Mouse (Mus musculus): ENCODE measurements around the gene Dennd2c.
"Not testable (repeated sequence)": the region's sequence is repeated elsewhere in the genome, so short reads cannot be mapped to it uniquely, and the experiment has no call there.

Gene Dennd2c

DNA sequence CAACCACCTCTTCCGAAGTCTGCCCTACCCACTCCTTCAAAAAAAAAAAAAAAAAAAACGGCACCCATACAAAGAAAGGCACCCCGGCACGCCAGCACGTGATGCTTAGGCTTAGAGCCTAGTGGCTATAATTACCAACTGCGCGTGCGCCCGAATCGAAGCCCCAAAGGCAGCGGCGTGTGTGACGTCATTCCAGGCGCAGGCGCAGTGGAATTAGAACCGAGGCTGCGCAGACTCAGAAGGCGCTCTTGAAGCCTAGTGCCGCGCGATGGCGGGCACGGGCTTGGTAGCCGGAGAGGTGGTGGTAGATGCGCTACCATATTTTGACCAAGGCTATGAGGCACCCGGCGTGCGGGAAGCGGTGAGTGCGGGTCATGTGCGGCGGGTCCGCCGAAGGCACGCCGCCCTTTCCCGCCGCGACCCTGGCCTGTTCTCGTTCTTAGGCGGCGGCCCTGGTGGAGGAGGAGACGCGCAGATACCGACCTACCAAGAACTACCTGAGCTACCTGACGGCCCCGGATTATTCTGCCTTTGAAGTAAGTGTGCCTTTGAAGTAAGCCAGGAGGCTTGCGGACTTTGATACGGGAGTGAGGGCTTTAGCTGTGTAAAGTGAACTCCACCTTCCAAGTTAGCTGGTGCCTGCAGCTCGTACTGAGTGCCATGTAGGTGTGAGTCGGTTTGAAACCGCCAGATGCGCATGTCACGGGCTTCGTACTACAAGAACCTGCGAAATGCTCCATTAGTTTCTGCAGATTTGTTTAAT, 69.3 kb downstream of the Dennd2c start, which contains the start of gene Bcas2:
Gene Bcas2, plus strand, starts transcription at position 151 of the 763 bp plus-strand sequence.
- DNase-seq (ENCODE audit: low read depth) = peak; percentile 98

DNA sequence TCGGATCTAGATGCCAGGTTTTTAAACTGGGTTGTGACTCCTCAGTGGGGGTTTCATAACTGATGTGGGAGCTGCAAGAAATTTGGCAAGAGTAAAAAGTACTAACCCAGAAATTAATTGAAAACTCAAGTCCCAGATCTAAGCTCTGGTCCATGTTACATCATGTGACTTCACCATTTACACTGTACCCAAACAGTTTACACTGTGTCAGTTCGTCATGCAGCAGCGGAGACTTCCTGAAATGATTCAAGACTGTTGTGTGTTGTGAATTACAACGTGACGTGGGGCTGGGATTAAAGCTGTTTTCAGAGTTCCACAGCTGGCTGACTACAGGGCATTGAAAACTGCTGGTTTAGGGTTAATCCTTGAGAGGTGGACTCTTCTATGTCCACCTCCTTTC, 70.2 kb downstream of the Dennd2c start:
- DNase-seq (ENCODE audit: low read depth) = no peak

DNA sequence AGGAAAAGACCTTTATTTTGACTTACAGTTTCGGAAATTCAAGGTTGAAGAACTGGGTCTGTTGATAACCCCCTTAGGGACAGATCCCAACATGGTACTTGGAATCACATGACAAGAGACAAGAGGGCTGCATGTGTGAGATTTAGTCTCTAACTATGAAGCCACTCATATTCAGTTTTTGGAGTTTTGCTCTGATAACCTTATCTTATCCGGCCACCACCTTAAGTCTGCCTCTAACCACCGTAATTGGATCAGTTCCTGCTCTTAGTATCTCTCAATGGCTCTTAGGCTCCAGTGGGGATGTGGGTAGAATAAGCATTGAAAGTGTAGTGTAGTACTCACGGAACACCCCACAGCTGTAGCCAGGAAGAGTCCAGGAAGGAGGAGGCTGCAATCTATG, 74.3 kb downstream of the Dennd2c start:
- peak; percentile 66 for DNase-seq (ENCODE audit: low read depth)

DNA sequence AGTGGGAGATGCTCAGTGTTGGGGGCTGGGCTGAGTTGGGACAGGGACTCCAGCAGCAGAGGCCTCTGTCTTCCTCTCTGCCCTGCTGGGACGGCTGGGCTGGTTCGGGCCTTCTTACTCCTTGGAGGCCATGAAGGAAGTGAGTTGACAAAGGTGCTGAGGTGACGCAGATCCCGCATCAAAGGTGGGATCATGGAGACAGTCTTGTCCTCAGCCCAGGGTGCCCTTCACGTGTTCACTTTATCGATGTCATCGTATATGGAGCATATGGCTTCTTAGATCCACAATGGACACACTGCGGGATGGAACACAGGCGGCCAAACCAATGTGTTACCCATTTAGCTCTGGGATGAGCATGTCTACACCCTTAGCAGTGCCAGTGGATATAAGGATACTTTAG, 77.1 kb downstream of the Dennd2c start:
- DNase-seq (ENCODE audit: low read depth) = no peak

DNA sequence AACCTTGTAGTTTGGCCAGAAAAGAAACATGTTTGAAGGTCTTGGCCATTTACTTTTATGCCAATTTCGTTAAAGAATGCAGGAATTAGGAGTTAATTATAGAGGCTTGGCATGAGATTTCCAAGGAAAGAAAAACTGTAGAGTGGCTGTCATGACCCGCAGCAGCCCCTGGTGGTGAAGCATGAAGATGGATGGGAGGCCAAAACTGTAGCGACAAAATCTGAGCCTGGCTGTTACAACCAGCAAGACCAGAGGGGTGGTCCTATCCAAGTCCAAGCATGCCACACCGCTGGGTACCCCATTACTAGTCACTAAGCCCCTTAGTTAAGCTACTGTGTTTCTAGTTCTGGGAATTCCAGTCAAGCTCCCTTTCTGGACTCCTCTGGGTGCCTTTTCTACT, 78.8 kb downstream of the Dennd2c start:
- DNase-seq (ENCODE audit: low read depth) = no peak

DNA sequence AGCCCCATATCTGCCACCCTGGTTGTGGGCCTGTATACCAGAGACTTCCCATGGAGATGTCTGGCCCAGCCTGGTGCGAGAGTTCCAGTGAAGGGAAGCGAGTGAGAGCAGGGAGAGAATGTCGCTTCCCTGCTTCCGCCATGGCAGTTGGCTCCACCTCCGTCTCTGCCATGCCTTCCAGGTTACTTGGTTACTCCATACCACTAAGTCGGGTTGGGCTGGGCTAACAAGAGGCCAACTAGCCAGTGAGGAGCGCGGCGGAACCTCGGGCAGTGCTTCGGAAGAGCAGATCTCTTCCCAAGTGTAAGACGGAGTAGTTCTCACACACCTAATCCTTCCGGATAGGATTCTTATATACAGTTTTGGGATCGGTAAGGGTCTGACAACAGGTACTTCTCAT, 80.4 kb downstream of the Dennd2c start:
- DNase-seq (ENCODE audit: low read depth) = no peak

DNA sequence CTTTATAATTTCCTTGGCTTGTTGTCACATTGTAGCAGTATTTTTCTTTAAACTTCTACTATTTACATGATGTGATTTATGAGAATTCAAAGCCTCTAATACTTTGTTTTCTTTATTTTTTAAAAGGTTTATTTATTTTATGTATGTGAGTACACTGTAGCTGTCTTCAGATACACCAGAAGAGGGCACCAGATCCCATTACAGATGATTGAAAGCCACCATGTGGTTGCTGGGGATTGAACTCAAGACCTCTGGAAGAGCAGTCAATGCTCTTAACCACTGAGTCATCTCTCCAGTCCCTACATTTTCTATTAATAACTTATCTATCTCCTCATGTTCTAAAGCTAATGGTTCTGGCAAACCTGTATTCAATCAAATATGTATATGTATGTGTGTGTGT, 82.1 kb downstream of the Dennd2c start:
- not testable (repeated sequence) for DNase-seq (ENCODE audit: low read depth)

DNA sequence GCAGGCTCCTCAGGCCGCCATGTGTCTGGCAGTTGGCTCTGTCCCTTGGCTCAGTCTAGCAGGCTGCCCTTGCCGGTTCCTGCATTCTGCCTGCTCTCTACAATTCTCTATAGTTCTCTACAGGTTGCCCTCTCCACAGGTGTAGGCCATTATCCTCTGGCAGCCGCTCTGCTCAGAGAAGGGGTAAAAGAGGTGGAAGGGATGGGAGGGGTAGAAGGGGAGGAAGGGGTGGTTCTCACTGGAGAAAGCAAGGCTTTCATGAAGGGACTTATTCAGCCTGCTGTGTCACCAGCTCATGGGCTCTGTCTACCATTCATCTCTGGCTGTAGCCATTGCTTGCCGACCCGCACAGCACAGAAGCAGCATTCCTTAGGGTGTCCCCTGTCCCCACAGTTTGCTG, 86.0 kb downstream of the Dennd2c start:
- no peak for DNase-seq (ENCODE audit: low read depth)

DNA sequence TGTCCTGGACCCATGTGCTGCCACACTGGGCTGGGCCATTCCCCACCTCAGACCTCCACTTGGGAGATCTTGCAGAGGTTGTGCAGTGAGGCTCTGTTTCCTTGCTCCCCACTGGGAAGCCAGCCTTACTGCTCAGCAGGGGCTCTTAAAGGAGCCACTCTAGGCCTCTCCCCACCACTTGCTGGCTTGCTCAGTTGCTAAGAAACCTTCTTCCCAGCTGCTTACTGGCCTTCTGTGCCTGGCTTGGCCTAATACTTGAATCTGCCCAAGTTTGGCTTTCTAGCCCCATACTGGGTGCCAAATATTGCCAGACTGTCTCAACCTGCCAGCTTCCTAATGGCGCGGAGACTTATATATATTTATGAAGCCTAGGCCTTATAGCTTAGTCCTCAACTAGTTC, 86.5 kb downstream of the Dennd2c start:
- DNase-seq (ENCODE audit: low read depth) = no peak

DNA sequence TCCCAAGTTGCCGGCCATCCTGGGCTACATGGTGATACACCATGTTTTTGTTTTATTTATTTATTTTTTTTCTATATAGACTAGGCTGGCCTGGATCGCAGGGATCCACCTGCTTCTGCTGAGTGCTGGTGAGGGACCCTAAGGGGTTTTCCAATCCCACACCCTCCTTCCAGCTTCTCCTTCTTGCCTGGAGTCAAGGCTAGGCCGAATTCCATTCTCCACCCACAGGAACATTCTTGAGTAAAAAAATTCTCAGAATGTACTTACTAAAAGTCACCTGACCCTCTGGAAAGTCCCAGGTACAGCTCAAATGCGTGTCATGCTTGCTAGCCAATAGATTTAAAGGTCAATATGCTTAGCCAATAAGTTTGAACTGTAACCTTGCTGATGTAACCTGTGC, 89.8 kb downstream of the Dennd2c start:
- no peak for DNase-seq (ENCODE audit: low read depth)

DNA sequence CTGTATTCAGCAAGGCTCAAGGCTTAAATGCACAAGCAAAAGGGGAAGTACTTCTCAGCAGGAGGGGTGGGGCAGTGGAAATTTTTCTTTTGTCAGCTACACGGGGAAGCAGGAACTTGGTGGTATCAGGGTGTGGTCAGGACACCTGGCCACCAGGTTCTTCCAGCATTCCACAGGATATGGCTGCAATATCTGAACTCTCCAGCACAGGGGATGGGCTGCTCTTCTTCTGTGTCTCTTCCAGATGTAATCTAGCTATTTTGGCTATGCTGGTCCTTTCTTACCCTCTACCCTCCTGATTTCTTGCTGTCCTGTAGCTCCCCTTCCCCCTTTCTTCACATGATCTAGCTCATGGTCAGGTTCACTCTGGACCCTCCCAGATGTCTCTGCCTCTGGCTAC, 90.8 kb downstream of the Dennd2c start:
- DNase-seq (ENCODE audit: low read depth) = no peak

DNA sequence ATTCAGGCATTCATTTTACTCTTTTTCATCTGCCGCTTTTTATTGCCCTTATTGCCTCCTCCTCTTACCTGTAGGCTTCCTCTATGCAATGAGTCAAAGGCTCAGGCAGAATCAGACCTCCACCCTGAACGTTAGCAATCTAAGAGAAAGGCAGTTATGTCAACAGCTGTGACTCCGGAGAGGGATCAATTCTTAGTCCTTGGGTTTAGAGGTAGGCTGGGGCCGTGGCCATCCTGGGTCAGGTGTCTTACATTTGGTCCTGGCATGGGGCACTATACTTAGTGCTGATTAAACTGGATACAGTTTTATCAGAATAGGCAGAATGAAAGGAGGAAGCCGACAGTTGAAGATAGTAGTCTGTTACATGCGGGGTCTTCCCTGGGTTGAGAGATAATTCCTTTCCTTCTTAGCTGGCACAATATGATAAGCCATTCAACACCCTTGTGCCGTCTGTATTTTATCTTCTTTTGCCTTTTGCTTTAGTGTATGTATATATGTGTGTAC, 94.0 kb downstream of the Dennd2c start:
- peak; percentile 62 for DNase-seq (ENCODE audit: low read depth)

DNA sequence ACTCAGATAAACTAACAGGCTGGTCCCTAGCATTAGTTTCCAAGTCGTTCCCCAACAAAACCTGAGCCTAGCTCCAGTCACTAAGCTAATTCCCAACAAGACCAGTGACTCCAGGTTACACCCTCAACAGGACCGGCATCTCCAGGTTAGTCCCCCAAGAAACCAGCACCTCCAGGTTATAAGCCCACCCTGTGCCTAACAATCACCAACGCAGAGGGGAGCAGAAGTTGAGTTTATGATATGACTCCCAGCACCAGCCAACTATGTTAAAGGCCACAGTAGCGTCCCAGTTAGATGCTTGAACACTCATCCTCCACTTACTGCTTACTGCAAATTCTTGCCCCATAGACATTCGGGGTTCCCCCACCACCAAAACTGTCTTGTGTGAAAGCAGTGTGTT, 97.0 kb downstream of the Dennd2c start:
- no peak for DNase-seq (ENCODE audit: low read depth)

DNA sequence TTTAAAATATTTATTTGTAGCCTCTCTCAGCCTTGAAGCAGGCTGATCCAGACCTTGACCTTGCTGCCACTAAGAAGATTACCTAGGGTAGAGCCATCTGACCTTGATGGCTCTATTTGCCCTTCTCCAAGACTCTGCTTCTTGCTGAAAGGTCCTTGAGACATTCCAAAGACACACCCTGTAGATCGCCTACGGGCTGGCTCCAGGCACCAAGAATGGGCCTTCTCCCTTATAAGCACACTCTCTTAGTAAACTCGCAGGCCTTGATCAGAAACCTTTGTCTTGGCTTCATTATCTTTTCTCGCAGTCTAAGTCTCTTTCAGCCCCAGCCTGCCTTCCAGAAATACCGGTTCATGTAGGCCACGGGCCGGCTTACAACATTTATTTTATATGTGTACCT, 98.7 kb downstream of the Dennd2c start:
- not testable (repeated sequence) for DNase-seq (ENCODE audit: low read depth)

DNA sequence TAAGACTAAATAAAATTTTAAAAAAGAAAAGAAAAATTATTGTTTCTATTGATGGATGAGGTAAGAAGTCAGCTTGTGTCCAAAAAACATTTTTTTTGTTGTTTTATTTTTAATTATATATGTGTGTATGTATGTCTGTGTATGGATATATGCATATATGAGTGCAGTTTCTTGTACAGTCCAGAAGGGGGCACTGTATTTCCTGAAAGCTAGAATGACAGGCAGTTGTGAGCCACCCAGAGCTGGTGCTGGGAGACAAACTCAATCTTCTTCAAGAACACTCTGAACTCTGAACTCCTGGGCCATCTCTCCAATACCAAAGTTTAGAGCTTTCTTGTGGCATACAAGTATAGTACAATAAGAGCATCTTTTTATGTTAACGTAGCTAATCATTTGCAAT, 101.2 kb downstream of the Dennd2c start:
- no peak for DNase-seq (ENCODE audit: low read depth)

DNA sequence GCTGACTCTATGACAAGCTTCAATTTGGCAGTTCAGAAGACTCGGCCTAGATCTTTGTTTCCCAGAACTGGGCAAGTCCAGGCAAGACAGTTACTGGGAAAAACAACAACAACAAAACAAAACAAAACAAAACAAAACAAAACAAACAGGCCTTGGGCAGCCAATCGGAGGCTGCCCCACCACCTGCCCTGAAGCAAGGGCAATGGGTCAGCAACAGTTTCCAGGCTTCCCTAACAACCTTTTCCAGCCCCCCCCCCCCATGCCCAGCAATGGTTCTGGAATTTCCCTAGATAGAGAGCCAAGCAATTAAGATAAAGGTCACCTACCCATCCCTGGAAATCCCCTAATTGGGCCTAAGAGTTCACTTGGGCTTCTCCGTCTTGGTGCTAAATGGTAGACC, 102.0 kb downstream of the Dennd2c start:
- DNase-seq (ENCODE audit: low read depth) = no peak

DNA sequence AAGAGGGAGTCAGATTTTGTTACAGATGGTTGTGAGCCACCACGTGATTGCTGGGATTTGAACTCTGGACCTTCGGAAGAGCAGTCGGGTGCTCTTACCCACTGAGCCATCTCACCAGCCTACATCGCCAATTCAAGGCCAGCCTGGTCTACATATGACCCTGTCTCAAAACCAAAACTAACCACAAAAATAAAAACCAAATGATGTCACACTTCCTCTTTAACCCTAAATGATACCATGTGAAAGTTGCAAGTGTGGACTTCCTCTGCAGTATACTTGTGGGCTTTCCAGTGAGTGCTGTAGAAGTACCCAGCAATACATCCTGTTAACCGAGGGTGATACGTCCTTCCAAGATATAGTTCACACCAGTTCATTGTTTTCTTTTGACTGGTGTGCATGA, 104.0 kb downstream of the Dennd2c start:
- no peak for DNase-seq (ENCODE audit: low read depth)

DNA sequence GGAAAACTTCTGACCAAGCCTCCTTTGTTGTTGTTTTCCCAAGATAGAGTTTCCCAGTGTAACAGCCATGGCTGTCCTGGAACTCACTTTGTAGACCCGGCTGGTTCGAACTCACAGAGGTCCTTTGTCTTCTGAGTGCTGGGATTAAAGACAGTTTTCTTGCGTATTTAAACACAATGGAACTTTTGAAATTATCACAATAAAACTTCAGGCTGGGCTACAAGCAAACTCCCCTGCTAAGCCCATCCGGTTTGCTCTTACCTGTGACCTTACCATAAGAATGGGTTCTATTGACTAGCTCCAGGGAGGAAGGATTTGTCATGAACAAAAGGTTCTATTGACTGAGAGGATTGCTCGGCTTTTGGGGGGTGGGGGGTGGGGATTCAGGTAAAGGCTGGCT, 105.3 kb downstream of the Dennd2c start:
- no peak for DNase-seq (ENCODE audit: low read depth)

DNA sequence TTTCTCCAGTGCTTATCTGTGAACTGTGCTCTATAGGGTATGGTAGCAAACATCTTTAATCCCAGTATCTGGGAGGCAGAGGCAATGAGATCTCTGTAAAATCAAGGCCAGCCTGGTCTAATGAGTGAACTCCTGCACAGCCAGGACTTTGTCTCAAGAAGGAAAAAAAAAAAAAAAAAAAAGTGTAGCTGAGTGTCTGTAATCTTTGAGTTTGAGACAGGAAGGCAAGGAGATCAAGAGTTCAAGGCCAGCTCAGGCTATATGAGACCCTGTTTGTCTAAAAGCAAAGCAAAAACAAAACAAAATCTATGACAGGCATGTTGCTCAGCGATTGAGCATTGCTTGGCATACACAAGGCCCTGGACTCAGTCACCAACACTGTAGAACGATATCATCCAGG, 105.8 kb downstream of the Dennd2c start:
- no peak for DNase-seq (ENCODE audit: low read depth)

DNA sequence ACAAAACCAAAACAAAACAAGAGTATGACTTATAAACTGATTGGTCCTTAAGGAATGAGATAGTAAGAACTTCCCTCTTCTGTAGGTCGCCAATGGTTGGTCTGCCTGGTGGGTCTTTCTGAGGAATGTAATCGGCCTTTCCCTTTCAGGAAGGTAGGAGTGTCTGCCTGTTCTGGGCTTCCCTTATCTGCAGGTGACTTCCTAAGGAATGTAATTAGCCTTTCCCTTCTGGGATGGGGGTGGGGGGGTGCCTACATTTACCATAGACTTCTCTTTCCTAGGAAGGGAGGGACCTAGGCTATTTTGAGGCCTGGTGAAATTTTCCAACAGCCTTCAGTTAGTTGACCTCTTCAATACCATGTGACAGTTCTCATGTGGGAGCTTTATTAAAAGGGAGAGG, 108.7 kb downstream of the Dennd2c start:
- DNase-seq (ENCODE audit: low read depth) = no peak

DNA sequence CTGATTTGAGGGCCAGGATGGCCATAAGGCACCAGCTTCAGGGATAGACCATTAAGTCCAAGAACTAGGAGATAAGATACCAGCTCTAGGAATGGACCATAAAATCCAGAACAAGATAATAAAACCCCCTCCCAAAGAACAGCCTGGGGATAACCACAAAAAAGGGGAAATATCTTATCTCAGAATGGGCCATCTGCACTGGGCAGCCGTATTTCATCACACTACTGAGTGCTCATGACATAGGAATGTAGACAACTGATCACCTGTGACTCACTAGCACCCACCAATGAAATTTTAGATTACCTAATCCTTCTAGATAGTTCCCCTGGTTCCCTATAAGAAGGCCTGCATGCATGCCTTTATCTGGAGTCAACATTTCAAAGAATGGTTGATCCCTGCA, 109.7 kb downstream of the Dennd2c start:
- no peak for DNase-seq (ENCODE audit: low read depth)

DNA sequence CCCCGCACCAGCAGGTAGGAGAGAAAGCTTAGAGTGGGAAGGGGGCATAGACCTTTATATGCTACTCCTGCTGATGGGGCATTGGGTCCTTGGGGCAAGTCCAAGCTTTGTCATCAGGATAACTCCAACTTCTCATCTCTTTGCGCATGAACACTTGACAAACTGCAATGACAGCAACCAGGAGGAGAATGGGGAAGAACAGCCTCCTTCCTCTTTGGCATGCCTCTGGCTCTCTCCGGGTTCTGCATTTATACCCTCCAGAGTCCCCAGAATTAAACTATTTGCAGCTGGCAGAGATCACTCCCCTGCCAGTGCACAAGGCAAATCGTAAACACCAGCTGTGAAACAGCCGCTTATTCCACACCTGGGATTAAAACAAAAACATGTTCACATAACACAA, 111.1 kb downstream of the Dennd2c start:
- DNase-seq (ENCODE audit: low read depth) = no peak

DNA sequence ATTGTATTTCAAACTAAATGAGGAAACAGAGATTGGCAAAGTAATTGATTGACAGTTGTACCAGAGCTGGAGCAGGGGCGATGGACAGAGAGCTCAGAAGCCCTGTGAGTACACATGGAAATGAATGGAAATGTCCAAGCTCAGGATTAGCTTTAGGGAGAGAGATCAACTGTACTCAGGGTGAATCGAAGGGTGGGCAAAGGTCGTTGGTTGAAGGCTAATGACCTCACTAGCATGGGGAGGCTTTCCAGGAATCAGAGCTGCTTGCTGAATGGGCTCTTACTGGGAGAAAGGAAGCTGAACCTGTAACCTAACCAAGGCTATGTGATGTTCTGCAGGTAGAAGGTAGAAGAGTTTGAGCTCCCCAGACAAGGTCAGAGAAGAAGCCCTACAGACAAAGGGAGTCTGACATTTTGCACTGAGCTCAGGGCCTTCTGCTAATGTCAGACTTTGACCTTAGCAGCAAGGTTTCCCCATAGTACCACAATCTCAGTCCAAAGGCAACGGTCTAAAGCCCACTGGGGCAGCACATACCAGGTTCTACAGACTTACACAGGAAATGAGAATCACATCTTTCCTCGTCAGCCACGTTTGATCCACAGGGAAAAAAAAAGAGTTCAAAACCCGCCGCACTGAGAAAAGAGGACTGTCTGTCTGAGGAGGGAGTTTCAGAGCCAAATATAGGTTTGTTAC, 112.3 kb downstream of the Dennd2c start:
- no peak for DNase-seq (ENCODE audit: low read depth)

DNA sequence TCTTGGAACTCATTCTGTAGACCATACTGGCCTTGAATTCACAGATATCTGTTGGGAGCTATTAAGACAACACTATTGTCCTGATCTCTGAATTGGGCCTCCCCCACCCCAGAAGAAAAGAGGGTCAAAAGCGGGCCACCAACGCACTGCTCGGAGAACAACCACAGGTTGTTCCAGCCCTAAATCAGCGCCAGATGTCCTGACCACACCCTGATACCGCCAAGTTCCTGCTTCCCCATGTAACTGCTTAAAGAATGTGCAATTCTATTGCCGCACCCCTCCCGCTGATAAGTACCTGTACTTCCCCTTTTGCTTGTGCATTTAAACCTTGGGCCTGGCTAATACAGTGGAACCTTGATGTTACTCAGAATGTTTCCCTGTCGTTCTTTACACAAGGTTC, 113.0 kb downstream of the Dennd2c start:
- DNase-seq (ENCODE audit: low read depth) = not testable (repeated sequence)
